Mouse (Mus musculus) C2C12 (cell line): ENCODE results near the gene Plcd4. TPM values are rescaled to one million over a fixed set of nuclear protein-coding genes. Genes with fewer than 3 reads are reported as not detected.
"Not testable (repeated sequence)": the region's sequence is repeated elsewhere in the genome, so short reads cannot be mapped to it uniquely, and the experiment has no call there.

Source experiments
- H3K27me3 ChIP-seq: one replicate; pipeline ENCODE4 v1.6.1; 2011; ENCODE audit not compliant: control insufficient read depth, insufficient read depth, insufficient read length
- H3K36me3 ChIP-seq: one replicate; pipeline ENCODE4 v1.6.1; 2011; ENCODE audit not compliant: control insufficient read depth, insufficient read depth
- H3K4me3 ChIP-seq: one replicate; pipeline ENCODE4 v1.5.1; 2011; ENCODE audit warnings: mild to moderate bottlenecking, control low read depth; ENCODE audit not compliant: poor library complexity, insufficient read depth, severe bottlenecking
- H3K79me2 ChIP-seq: one replicate; pipeline ENCODE4 v1.6.1; 2011; ENCODE audit not compliant: control insufficient read depth, insufficient read depth
- H3K79me3 ChIP-seq: one replicate; pipeline ENCODE4 v1.6.1; 2011; ENCODE audit warnings: low read depth, control low read depth
- H3ac ChIP-seq: one replicate; pipeline ENCODE3; 2011; ENCODE audit warnings: low read depth; ENCODE audit not compliant: control insufficient read depth, insufficient read length
- CEBPB ChIP-seq: IDR thresholded peaks from one replicate; pipeline ENCODE4 v1.6.1; 2011; ENCODE audit warnings: low read depth, mild to moderate bottlenecking, control low read depth, moderate library complexity
- CTCF ChIP-seq: IDR thresholded peaks from one replicate; pipeline ENCODE4 v1.5.1; 2011; ENCODE audit not compliant: control insufficient read depth, insufficient read depth, insufficient read length
- FOSL1 ChIP-seq: IDR thresholded peaks from one replicate; pipeline ENCODE4 v1.8.0; 2011; ENCODE audit warnings: mild to moderate bottlenecking, low read length; ENCODE audit not compliant: poor library complexity, insufficient read depth, severe bottlenecking
- MAX ChIP-seq: IDR thresholded peaks from one replicate; pipeline ENCODE4 v1.6.1; 2011; ENCODE audit warnings: mild to moderate bottlenecking, control low read depth
- MYOD1 ChIP-seq: IDR thresholded peaks from one replicate; pipeline ENCODE4 v1.6.1; 2011; ENCODE audit warnings: low read depth; ENCODE audit not compliant: control insufficient read depth, insufficient read length
- MYOG ChIP-seq: IDR thresholded peaks from one replicate; pipeline ENCODE4 v1.6.1; 2011; ENCODE audit not compliant: control insufficient read depth, insufficient read length; ENCODE audit errors: extremely low read depth
- USF1 ChIP-seq: IDR thresholded peaks from one replicate; pipeline ENCODE4 v1.6.1; 2011; ENCODE audit warnings: low read depth, mild to moderate bottlenecking, control low read depth, moderate library complexity
- polyA plus RNA-seq: library from polyadenylated mRNA; unstranded; fragments of >200 nt; fragmentation: generic; extraction: Trizol; gene quantifications from one replicate; pipeline ENCODE4 v1.2.1, GENCODE M21; 2012; ENCODE audit warnings: missing spikeins

Plcd4 gene
- polyA plus RNA-seq, 1 experiment = 0.33 TPM

GRCm38 (mm10) chr1:74507780-74508179 lies 34.9 kb upstream of the Plcd4 start:
- peaks cover 31% of the 10 kb centered on the region for H3K36me3 ChIP-seq
- H3K79me3 ChIP-seq = peaks cover 83% of the 10 kb centered on the region
- no peaks in the 10 kb centered on the region for H3K27me3 ChIP-seq
- no peak for TF ChIP-seq CTCF
- H3ac ChIP-seq = no peak overlapping the region
- H3K4me3 ChIP-seq = peak overlapping the region; percentile 95
- H3K79me2 ChIP-seq = peaks cover 96% of the 10 kb centered on the region

- no peak overlapping the region for H3ac ChIP-seq
- H3K27me3 ChIP-seq = no peaks in the 10 kb centered on the region
- peaks cover 50% of the 10 kb centered on the region for H3K36me3 ChIP-seq
- H3K79me3 ChIP-seq = peaks cover 93% of the 10 kb centered on the region
- TF ChIP-seq MAX (no peak), CEBPB (no peak), USF1 (no peak), FOSL1 (no peak), MYOD1 (no peak), MYOG (no peak), CTCF (no peak)
- no peak overlapping the region for H3K4me3 ChIP-seq
- peaks cover 100% of the 10 kb centered on the region for H3K79me2 ChIP-seq
Observed at GRCm38 (mm10) chr1:74511306-74511705, 31.4 kb upstream of the Plcd4 start.

DNA sequence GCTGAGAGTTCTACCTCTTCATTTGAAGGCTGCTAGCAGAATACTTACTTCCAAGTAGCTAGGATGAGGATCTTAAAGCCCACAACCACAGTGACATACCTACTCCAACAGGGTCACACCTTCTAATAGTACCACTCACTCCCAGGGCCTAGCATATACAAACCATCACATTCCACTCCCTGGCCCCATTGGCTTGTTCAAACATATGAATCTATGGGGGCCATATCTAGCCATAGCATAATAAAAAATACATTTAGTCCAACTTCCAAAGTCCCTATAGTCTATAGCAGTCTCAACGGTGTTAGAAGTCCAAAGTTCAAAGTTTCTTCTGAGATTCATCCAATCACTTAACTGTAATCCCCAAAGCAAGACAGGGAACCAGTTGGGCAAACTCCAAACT lies 29.7 kb upstream of the Plcd4 start:
- not testable (repeated sequence) for H3K4me3 ChIP-seq, H3ac ChIP-seq, H3K27me3 ChIP-seq
- peaks cover 100% of the 10 kb centered on the region for H3K79me2 ChIP-seq
- H3K79me3 ChIP-seq = peaks cover 86% of the 10 kb centered on the region
- H3K36me3 ChIP-seq = peaks cover 54% of the 10 kb centered on the region

- Histone ChIP-seq H3K79me2 (peaks cover 40% of the 10 kb centered on the region), H3K27me3 (no peaks in the 10 kb centered on the region), H3ac (no peak overlapping the region), H3K79me3 (peaks cover 25% of the 10 kb centered on the region), H3K4me3 (no peak overlapping the region), H3K36me3 (peaks cover 72% of the 10 kb centered on the region)
- TF ChIP-seq MYOD1 = no peak
- TF ChIP-seq CTCF = no peak
- TF ChIP-seq USF1 = no peak
- TF ChIP-seq CEBPB = no peak
- no peak for TF ChIP-seq MAX
- no peak for TF ChIP-seq MYOG
- no peak for TF ChIP-seq FOSL1
Observed at GRCm38 (mm10) chr1:74519875-74520274, 22.8 kb upstream of the Plcd4 start.

GRCm38 (mm10) chr1:74524746-74525145 lies 17.9 kb upstream of the Plcd4 start:
- H3K36me3 ChIP-seq = peaks cover 92% of the 10 kb centered on the region
- H3ac ChIP-seq = no peak overlapping the region
- H3K4me3 ChIP-seq = no peak overlapping the region
- no peaks in the 10 kb centered on the region for H3K27me3 ChIP-seq
- H3K79me2 ChIP-seq = no peaks in the 10 kb centered on the region
- TF ChIP-seq MYOD1 = no peak
- TF ChIP-seq FOSL1 = no peak
- peaks cover 4% of the 10 kb centered on the region for H3K79me3 ChIP-seq

GRCm38 (mm10) chr1:74528589-74528988 lies 14.1 kb upstream of the Plcd4 start:
- Histone ChIP-seq H3K79me3 (no peaks in the 10 kb centered on the region), H3ac (no peak overlapping the region), H3K36me3 (peaks cover 84% of the 10 kb centered on the region), H3K4me3 (no peak overlapping the region), H3K79me2 (no peaks in the 10 kb centered on the region), H3K27me3 (no peaks in the 10 kb centered on the region)
- no peak for TF ChIP-seq MYOG
- TF ChIP-seq MAX = no peak

DNA sequence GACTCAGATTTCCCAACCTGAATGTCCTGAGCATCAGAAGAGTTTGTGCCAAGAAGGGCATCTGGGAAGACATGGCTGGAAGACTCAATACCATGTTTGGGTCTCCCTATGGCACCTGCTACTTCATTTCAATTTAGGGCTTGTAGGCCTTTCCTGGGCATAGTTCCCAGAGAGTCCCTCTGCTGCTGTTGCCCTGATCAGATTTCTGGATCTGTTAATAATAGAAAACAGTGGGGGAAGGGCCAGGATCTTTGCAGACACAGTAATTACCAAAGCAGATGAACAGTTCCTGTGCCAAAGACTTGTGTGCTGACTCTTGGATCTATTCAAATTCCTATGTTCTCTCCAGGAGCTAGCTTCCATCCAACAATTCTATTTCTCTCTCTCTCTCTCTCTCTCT lies 4.0 kb upstream of the Plcd4 start:
- Histone ChIP-seq H3K79me2 (no peaks in the 10 kb centered on the region), H3ac (no peak overlapping the region), H3K27me3 (no peaks in the 10 kb centered on the region), H3K79me3 (no peaks in the 10 kb centered on the region), H3K4me3 (no peak overlapping the region), H3K36me3 (no peaks in the 10 kb centered on the region)
- TF ChIP-seq MAX = no peak
- TF ChIP-seq MYOD1 = no peak
- TF ChIP-seq FOSL1 = no peak
- TF ChIP-seq MYOG = no peak
- no peak for TF ChIP-seq CEBPB
- no peak for TF ChIP-seq CTCF
- no peak for TF ChIP-seq USF1
